Mouse (Mus musculus) megakaryocyte, embryonic 14.5 days (primary cell): ENCODE data around the gene B9d2.

ENCODE experiments used
- FLI1 ChIP-seq: IDR thresholded peaks from 2 replicates; pipeline ENCODE4 v1.6.1; 2012; ENCODE audit warnings: low read length, inconsistent platforms, mixed read lengths
- GATA1 ChIP-seq: IDR thresholded peaks from 3 replicates; pipeline ENCODE4 v1.6.1; 2012; ENCODE audit warnings: mixed read lengths, low read length, inconsistent platforms, borderline replicate concordance

- no peak for TF ChIP-seq GATA1
- no peak for TF ChIP-seq FLI1
Measured at GRCm38 (mm10) chr7:25676085-25676781, 4.3 kb upstream of the B9d2 start.
